ENCODE assay signal across 8 mouse cellular contexts in genomic region chr15:12371183-12371582, GRCm38 (mm10). TPM values are rescaled to one million over a fixed set of nuclear protein-coding genes. Genes with fewer than 3 reads are reported as not detected.
DNase-seq lines count a peak whose midpoint lies in the region; ATAC-seq and TF ChIP-seq lines count a peak whose summit lies in the region.

No protein-coding gene starts in this region.

- H3K4me3 ChIP-seq in intestine, embryonic 14.5 days (ENCODE audit: low read depth, low read length), result no peak overlapping the region
- no peak overlapping the region for H3K4me3 ChIP-seq in midbrain, embryonic 12.5 days

- H3K27me3 ChIP-seq in Patski, result no peaks in the 10 kb centered on the region
- H3K27me3 ChIP-seq in intestine, embryonic 14.5 days (replicated peaks; ENCODE audit: control insufficient read depth, insufficient read depth, low read length), result no peaks in the 10 kb centered on the region
- H3K27me3 ChIP-seq in midbrain, embryonic 12.5 days, result peaks cover 23% of the 10 kb centered on the region

- peak; percentile 58 for ATAC-seq in Patski
- peak; percentile 18; the same call in 1 of the 2 replicates for ATAC-seq in intestine, embryonic 14.5 days (replicated peaks; ENCODE audit: low FRiP score, low TSS enrichment, low read depth)
- ATAC-seq in midbrain, embryonic 12.5 days (ENCODE audit: low FRiP score, low read depth), result peak; percentile 67

- peaks cover 8% of the 10 kb centered on the region for H3K4me1 ChIP-seq in intestine, embryonic 14.5 days (replicated peaks; ENCODE audit: control insufficient read depth, insufficient read depth, low read length)
- H3K4me1 ChIP-seq in midbrain, embryonic 12.5 days, result peaks cover 32% of the 10 kb centered on the region

- H3K27ac ChIP-seq in intestine, embryonic 14.5 days (ENCODE audit: low read depth), result no peak overlapping the region
- no peak overlapping the region for H3K27ac ChIP-seq in midbrain, embryonic 12.5 days (replicated peaks)

- CTCF ChIA-PET in Patski (lab: Charles Lee), result interaction anchor here (0.6 to 3.6 kb wide), 9 partner anchors 9 to 208 kb away, joined by 3 to 50 read pairs (median 4); partner anchors contain the start of gene Golph3

- peak; percentile 85 for TF ChIP-seq CTCF in Patski (IDR thresholded peaks at IDR 0.05)

- 8% methylated on average over 8 of the region's 8 CpGs for WGBS in intestine, embryonic 14.5 days
- WGBS in midbrain, embryonic 12.5 days, result 7% methylated on average over 8 of the region's 8 CpGs

- DNase-seq in 3134 (ENCODE audit: extremely low read depth, insufficient read length, low spot score), result peak; percentile 25
- DNase-seq in Patski (ENCODE audit: low read depth, low spot score), result peak; percentile 17
- DNase-seq in cerebellum, postnatal 10 days, result peak; percentile 87 to 89
- DNase-seq in frontal cortex, postnatal 36 days (ENCODE audit: low spot score in 2 of 2), result peak; percentile 57 to 77
- peak; percentile 77 for DNase-seq in intestine, embryonic 14.5 days (ENCODE audit: low spot score)
- DNase-seq in left cerebral cortex, postnatal 25 days (ENCODE audit: low spot score in 2 of 2), result peak; percentile 69 to 84
- peak; percentile 39 to 57 for DNase-seq in spleen, postnatal 14 days (ENCODE audit: low spot score in 2 of 2)

- POLR2A ChIA-PET in Patski (lab: Charles Lee), result interaction anchor here (1.0 kb wide), 1 partner anchor 206 kb away, joined by 4 read pairs; no protein-coding TSS in a partner anchor

- no peak overlapping the region for H3K4me2 ChIP-seq in intestine, embryonic 14.5 days (ENCODE audit: low read length)
- H3K4me2 ChIP-seq in midbrain, embryonic 12.5 days (replicated peaks), result no peak overlapping the region

- in situ Hi-C loops in Patski (cut with MboI; ENCODE audit: low pct_unique_long_range_greater_than_20kb), result loop anchor here (5.0 kb wide), 2 partner anchors 201 to 426 kb away; no protein-coding TSS in a partner anchor

- no peak overlapping the region for H3K9ac ChIP-seq in intestine, embryonic 14.5 days (ENCODE audit: low read length)
- no peak overlapping the region for H3K9ac ChIP-seq in midbrain, embryonic 12.5 days (replicated peaks)

- no peaks in the 10 kb centered on the region for H3K36me3 ChIP-seq in intestine, embryonic 14.5 days (ENCODE audit: control insufficient read depth, insufficient read depth, low read length)
- H3K36me3 ChIP-seq in midbrain, embryonic 12.5 days, result no peaks in the 10 kb centered on the region

- no peaks in the 10 kb centered on the region for H3K9me3 ChIP-seq in intestine, embryonic 14.5 days (ENCODE audit: control insufficient read depth, low read length)
- no peaks in the 10 kb centered on the region for H3K9me3 ChIP-seq in midbrain, embryonic 12.5 days

- intact Hi-C loops in left cerebral cortex, postnatal 25 days (cut with DNase I), result loop anchor here (2.0 to 5.0 kb wide), 2 partner anchors 206 to 426 kb away; no protein-coding TSS in a partner anchor

RNA-seq across cellular contexts. Expression of gene 1810049J17Rik, which starts 49.5 kb away (rescaled TPM):
- 2.0 TPM for polyA plus RNA-seq in Patski (2021)
- polyA plus RNA-seq in intestine, embryonic 14.5 days (2014; fragmentation: Nextera tagmentation; extraction: Ambion mirVana), result 1.4 and 1.7 TPM in 2 replicates
- total RNA-seq in left cerebral cortex, postnatal 25 days (2021), result 1 to 10 TPM; 2.0 to 2.4 TPM
- 0.75 TPM in 1 of 2 replicates, not detected in the other for polyA plus RNA-seq in midbrain, embryonic 12.5 days (2016; fragmentation: Nextera tagmentation; extraction: Ambion mirVana)

RNA-seq across cellular contexts. Expression of gene Golph3, which starts 49.9 kb away (rescaled TPM):
- 106 TPM for polyA plus RNA-seq in Patski (2021)
- polyA plus RNA-seq in intestine, embryonic 14.5 days (2014; fragmentation: Nextera tagmentation; extraction: Ambion mirVana), result 93.2 and 98.0 TPM in 2 replicates
- 100 to 1,000 TPM; 104 TPM for total RNA-seq in left cerebral cortex, postnatal 25 days (2021)
- polyA plus RNA-seq in midbrain, embryonic 12.5 days (2016; fragmentation: Nextera tagmentation; extraction: Ambion mirVana), result 94.8 and 98.4 TPM in 2 replicates

Comparison
In these comparisons a context has a peak if more than half of its experiments do, and no peak if none do; other contexts are left out.
1. DNase-seq: peak in every context shown above with its lines; median percentile 88 in cerebellum, postnatal 10 days; 77 in intestine, embryonic 14.5 days; 76 in left cerebral cortex, postnatal 25 days; 67 in frontal cortex, postnatal 36 days; 48 in spleen, postnatal 14 days; 25 in 3134; 17 in Patski.